Mouse (Mus musculus) thymus, adult 2 months (tissue): ENCODE results near the gene Fah. TPM values are rescaled to one million over a fixed set of nuclear protein-coding genes. Genes with fewer than 3 reads are reported as not detected.

Experiments
- DNase-seq: peaks from one replicate; pipeline ENCODE4 v3.0.0; 2021
- H3K27ac ChIP-seq: fragments of 200-500 bp; 2 replicates; pipeline ENCODE4 v1.5.1; 2012; ENCODE audit warnings: low read length, control low read depth; ENCODE audit not compliant: control insufficient read depth, insufficient read depth
- H3K27me3 ChIP-seq: fragments of 200-500 bp; 2 replicates; pipeline ENCODE4 v1.6.1; 2012; ENCODE audit warnings: mild to moderate bottlenecking, low read length, moderate library complexity, mixed read lengths; ENCODE audit not compliant: control insufficient read depth, insufficient read depth
- H3K36me3 ChIP-seq: fragments of 200-500 bp; 2 replicates; pipeline ENCODE4 v1.6.1; 2012; ENCODE audit warnings: mild to moderate bottlenecking, low read length, moderate library complexity; ENCODE audit not compliant: control insufficient read depth, insufficient read depth
- H3K4me1 ChIP-seq: fragments of 200-500 bp; replicated peaks from 2 replicates; pipeline ENCODE4 v1.6.1; 2012; ENCODE audit warnings: low read length; ENCODE audit not compliant: control insufficient read depth, insufficient read depth
- H3K4me3 ChIP-seq: fragments of 200-500 bp; 2 replicates; pipeline ENCODE4 v1.5.1; 2012; ENCODE audit warnings: mild to moderate bottlenecking, low read length, control low read depth, moderate library complexity; ENCODE audit not compliant: control insufficient read depth, insufficient read depth
- CTCF ChIP-seq: fragments of 200-500 bp; IDR thresholded peaks from 2 replicates; pipeline ENCODE4 v1.5.1; 2012; ENCODE audit warnings: mild to moderate bottlenecking, control low read depth, low read length, moderate library complexity, borderline replicate concordance; ENCODE audit not compliant: control insufficient read depth, poor library complexity, insufficient read depth; ENCODE audit errors: extremely low read depth
- POLR2A ChIP-seq: fragments of 200-500 bp; IDR thresholded peaks from 2 replicates; pipeline ENCODE4 v1.6.1; 2012; ENCODE audit warnings: mild to moderate bottlenecking, low read length, control low read depth, moderate library complexity; ENCODE audit not compliant: control insufficient read depth, poor library complexity, insufficient read depth; ENCODE audit errors: extremely low read depth
- WGBS: fragments of 180-500 bp; shearing (Covaris S2); methylation state at CpG from one replicate; pipeline ENCODE4 v1.1.7; 2018; 5-methylcytosine and 5-hydroxymethylcytosine counted together
- polyA plus RNA-seq: library from polyadenylated mRNA; depleted of rRNA; stranded (reverse); fragments of >200 nt; gene quantifications from 2 replicates; pipeline ENCODE4 v1.2.3, GENCODE M21; 2012

Gene Fah
- polyA plus RNA-seq, 1 experiment, result 17.5 TPM

GRCm38 (mm10) chr7:84612445-84612844 lies 5.9 kb upstream of the Fah start:
- no peak for TF ChIP-seq POLR2A
- no peak for TF ChIP-seq CTCF
- peaks cover 11% of the 10 kb centered on the region for H3K36me3 ChIP-seq
- H3K4me1 ChIP-seq, result no peaks in the 10 kb centered on the region
- H3K4me3 ChIP-seq, result no peak overlapping the region
- H3K27ac ChIP-seq, result no peak overlapping the region
- no peaks in the 10 kb centered on the region for H3K27me3 ChIP-seq
- WGBS, result 59% methylated on average over 4 of the region's 4 CpGs
- DNase-seq, result no peak

- H3K27me3 ChIP-seq, result no peaks in the 10 kb centered on the region
- 19% methylated on average over 1 of the region's 1 CpGs for WGBS
- DNase-seq, result no peak
- H3K4me1 ChIP-seq, result no peaks in the 10 kb centered on the region
- peaks cover 6% of the 10 kb centered on the region; the same call in 1 of the 2 replicates for H3K36me3 ChIP-seq
- H3K27ac ChIP-seq, result no peak overlapping the region
- H3K4me3 ChIP-seq, result no peak overlapping the region
- no peak for TF ChIP-seq CTCF
- TF ChIP-seq POLR2A, result no peak
These were observed 5.1 kb upstream of the Fah start for GRCm38 (mm10) chr7:84611609-84612008.

DNA sequence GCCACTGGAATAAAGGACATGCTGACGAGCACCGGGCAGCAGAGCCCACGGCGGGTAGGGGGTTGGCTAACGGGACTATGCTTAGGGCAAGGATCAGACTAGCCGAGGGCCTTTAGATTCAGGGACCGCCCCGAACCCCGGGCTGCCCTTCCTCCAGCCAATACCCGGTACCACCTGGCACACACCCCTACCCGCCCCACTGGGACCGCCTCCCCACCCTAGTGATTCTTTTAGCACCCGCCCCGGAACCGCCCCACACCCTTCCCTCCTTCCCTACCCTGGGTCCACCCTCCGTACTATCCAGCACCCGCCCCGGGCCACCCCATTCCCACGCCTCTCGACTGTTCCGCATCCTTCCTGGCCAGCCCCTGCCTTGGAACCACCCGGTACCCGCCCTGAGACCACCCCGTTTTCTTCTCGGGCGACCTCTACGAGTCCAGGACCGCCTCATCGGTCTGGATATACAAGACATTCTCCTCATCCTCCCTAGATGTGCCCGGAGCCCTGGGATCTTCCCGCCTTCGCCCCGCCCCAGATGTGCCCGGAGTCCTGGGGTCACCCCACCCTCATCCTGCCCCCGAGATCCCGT lies 724 bp downstream of the Fah start:
- H3K4me1 ChIP-seq, result peaks cover 16% of the 10 kb centered on the region
- WGBS, result 4% methylated on average over 34 of the region's 36 CpGs
- DNase-seq, result peak; percentile 39

DNA sequence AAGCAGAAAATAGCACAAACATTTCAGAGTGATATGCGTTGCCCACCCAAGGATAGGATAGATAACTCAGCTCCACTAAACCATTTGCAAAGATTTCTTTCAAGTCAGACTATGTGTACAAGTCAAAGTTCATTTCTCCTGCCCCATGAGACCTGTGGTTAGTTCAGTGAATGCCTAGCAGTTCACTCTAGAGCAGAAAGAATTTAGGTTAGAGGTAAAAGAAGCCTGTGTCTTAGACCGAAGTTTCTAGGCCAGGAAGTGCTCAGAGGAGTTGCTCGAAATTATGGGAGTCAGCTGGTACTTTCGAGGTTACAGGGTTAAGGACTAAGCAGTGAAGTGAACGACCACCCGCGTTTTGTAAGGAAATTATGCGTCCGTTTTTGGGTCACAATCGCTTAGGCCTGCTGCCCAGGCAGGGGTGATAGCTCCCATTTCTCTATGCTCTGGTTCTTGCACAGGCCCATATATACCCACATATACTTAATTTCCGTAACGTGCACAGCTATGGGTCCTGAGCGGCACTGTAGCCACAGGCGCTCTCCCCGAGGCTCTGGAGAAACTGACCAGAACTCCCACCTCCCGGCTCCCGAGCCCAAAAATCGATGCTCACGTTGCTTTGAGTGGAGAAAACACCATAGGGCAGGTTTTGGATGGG lies 1.4 kb downstream of the Fah start:
- Histone ChIP-seq H3K4me3 (peak overlapping the region; percentile 60), H3K27me3 (no peaks in the 10 kb centered on the region), H3K27ac (no peak overlapping the region), H3K4me1 (peaks cover 16% of the 10 kb centered on the region), H3K36me3 (no peaks in the 10 kb centered on the region)
- 15% methylated on average over 19 of the region's 19 CpGs for WGBS
- no peak for DNase-seq
- TF ChIP-seq CTCF (no peak), POLR2A (no peak)

More for the DNA sequence above, 724 bp downstream of the Fah start:
- TF ChIP-seq POLR2A (no peak), CTCF (no peak)
- Histone ChIP-seq H3K27ac (no peak overlapping the region), H3K27me3 (no peaks in the 10 kb centered on the region), H3K36me3 (no peaks in the 10 kb centered on the region), H3K4me3 (peak overlapping the region; percentile 60)

DNA sequence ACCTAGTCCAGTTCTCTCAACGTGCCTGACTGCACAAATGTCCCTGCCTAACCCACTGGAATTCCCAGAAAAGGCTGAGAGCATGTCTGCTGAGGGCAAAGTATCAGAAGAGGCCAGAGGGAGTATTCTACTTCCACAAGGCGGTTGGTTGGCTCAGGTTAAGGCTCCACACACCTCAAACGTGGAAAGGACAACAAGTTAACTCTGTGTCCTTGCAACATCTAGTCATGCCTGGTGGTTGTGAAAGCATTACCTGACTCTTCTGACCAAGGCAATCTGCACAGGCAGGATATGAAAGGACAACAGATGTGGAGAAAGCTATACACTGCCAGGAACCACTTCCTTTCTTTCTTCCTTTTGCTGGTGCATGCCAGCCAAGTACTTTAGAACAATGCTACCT lies 2.0 kb downstream of the Fah start:
- Histone ChIP-seq H3K27ac (no peak overlapping the region), H3K4me3 (no peak overlapping the region), H3K27me3 (no peaks in the 10 kb centered on the region), H3K36me3 (no peaks in the 10 kb centered on the region), H3K4me1 (peaks cover 16% of the 10 kb centered on the region)
- WGBS, result 46% methylated on average over 3 of the region's 3 CpGs
- DNase-seq, result no peak
- TF ChIP-seq CTCF, result no peak
- TF ChIP-seq POLR2A, result no peak

DNA sequence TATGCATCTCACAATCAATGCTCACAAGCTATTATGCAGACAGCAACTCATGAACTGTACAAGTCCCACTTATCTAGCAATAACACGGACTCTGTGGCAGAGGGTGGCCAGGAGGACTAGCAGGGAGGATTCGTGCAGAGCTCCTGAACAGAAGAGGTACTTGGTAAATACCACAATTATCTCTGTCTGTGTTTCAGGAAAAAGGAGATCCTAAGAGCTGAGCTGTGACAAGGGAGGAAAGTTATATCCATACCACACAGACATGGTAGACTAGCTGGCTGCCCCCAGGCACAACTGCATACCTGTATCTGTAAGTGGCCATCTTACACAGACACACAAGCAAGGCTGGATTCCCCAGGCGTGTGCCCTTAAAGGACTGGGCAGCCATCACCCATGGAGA lies 5.2 kb downstream of the Fah start:
- DNase-seq, result no peak
- Histone ChIP-seq H3K27ac (no peak overlapping the region), H3K4me3 (no peak overlapping the region), H3K27me3 (no peaks in the 10 kb centered on the region), H3K4me1 (peaks cover 15% of the 10 kb centered on the region), H3K36me3 (no peaks in the 10 kb centered on the region)
- 94% methylated on average over 3 of the region's 3 CpGs for WGBS
- no peak for TF ChIP-seq POLR2A
- no peak for TF ChIP-seq CTCF
